Mouse (Mus musculus): ENCODE measurements around the gene Wipi2.

- TF ChIP-seq CTCF (IDR thresholded peaks at IDR 0.05; ENCODE audit: borderline replicate concordance, insufficient read depth, low read depth, low read length) (no peak), POLR2A (IDR thresholded peaks at IDR 0.05; ENCODE audit: borderline replicate concordance, insufficient read depth, low read length) (peak; percentile 67; the same call in 1 of the 2 replicates)
Measured at GRCm38 (mm10) chr5:142692248-142692647, 64.8 kb downstream of the Wipi2 start, which contains the start of gene Slc29a4.

All from cerebellum, adult 2 months (tissue).